Mouse (Mus musculus) ES-Bruce4 (cell line): ENCODE data around the gene Ascl2. TPM values are rescaled to one million over a fixed set of nuclear protein-coding genes. Genes with fewer than 3 reads are reported as not detected.
A peak's percentile ranks its signal among the peaks of the same experiment; 100 is the strongest.

ENCODE experiments used
- H3K27ac ChIP-seq: 2 replicates; pipeline ENCODE4 v1.5.1; 2012; ENCODE audit warnings: low read length, inconsistent platforms; ENCODE audit not compliant: insufficient read depth
- H3K27me3 ChIP-seq: 2 replicates; pipeline ENCODE4 v1.6.1; 2012; ENCODE audit warnings: mild to moderate bottlenecking, low read length, inconsistent platforms; ENCODE audit not compliant: control insufficient read depth, poor library complexity, insufficient read depth, severe bottlenecking
- H3K36me3 ChIP-seq: 2 replicates; pipeline ENCODE4 v1.6.1; 2012; ENCODE audit warnings: inconsistent platforms, mild to moderate bottlenecking, low read length, moderate library complexity; ENCODE audit not compliant: control insufficient read depth, poor library complexity, insufficient read depth, severe bottlenecking
- H3K4me1 ChIP-seq: one replicate; pipeline ENCODE4 v1.8.1; 2011; ENCODE audit warnings: low read length; ENCODE audit not compliant: control insufficient read depth, insufficient read depth
- H3K4me3 ChIP-seq: 2 replicates; pipeline ENCODE4 v1.5.1; 2011; ENCODE audit warnings: low read depth, mild to moderate bottlenecking, low read length
- H3K9ac ChIP-seq: 2 replicates; pipeline ENCODE4 v1.6.1; 2012; ENCODE audit warnings: low read depth, mild to moderate bottlenecking, inconsistent platforms; ENCODE audit not compliant: poor library complexity, severe bottlenecking
- H3K9me3 ChIP-seq: replicated peaks from 2 replicates; pipeline ENCODE4 v1.6.1; 2012; ENCODE audit warnings: mild to moderate bottlenecking, low read length, inconsistent platforms; ENCODE audit not compliant: control insufficient read depth, poor library complexity, insufficient read depth, severe bottlenecking
- CTCF ChIP-seq: IDR thresholded peaks from one replicate; pipeline ENCODE4 v1.8.1; 2011; ENCODE audit warnings: low read depth, low read length
- EP300 ChIP-seq: IDR thresholded peaks from 2 replicates; pipeline ENCODE4 v1.6.1; 2011; ENCODE audit warnings: low read depth, low read length; ENCODE audit not compliant: insufficient read depth
- POLR2A ChIP-seq: IDR thresholded peaks from one replicate; pipeline ENCODE4 v1.8.1; 2011; ENCODE audit warnings: low read length; ENCODE audit not compliant: insufficient read depth
- polyA plus RNA-seq: library from polyadenylated mRNA; stranded (reverse); fragments of >200 nt; gene quantifications from 2 replicates; pipeline ENCODE4 v1.2.4, GENCODE M21; 2011; ENCODE audit warnings: low read depth; ENCODE audit not compliant: missing spikeins, insufficient read depth, insufficient read length

The Ascl2 gene
- polyA plus RNA-seq, 1 experiment: 1.9 TPM

DNA sequence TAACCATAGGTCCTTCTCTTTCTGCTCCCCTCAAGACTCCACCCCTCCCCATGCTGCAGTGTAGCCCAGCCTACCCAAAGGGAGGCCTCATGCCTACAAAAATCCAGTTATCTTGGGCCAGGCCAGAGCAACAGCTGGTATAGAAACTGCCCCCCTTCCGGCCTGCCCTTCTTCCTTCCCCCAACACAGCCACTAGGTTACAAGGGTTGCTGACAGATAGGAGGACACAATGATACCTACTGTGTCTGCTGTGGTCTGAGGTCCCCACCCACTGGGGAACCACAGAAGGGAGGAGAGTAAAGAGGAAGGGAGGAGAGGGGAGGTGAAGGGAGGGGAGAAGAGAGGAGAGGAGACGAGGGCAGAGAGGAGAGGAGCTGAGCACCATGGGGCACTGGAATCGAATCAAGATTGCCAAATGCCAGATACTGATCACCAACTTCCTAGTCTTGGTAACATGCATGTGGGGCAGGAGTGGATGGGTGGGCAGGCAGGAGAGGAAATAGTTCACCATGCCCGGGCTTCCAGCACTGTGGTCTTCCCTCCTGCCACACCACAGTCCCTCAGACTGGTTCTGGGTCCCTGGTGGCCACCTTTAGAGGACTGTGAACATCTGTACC lies 35.8 kb upstream of the Ascl2 start, which contains the start of gene Tspan32:
TSS of gene Tspan32 (plus strand) at position 320 of the 617 bp plus-strand sequence.
- Histone ChIP-seq H3K4me1 (peaks cover 6% of the 10 kb centered on the region), H3K27me3 (no peaks in the 10 kb centered on the region), H3K4me3 (no peak within 1 kb of the TSS), H3K36me3 (no peaks in the 10 kb centered on the region), H3K9ac (no peak within 1 kb of the TSS), H3K9me3 (no peaks in the 10 kb centered on the region), H3K27ac (no peak within 1 kb of the TSS)
- no peak for TF ChIP-seq EP300
- TF ChIP-seq POLR2A: no peak
- no peak for TF ChIP-seq CTCF

DNA sequence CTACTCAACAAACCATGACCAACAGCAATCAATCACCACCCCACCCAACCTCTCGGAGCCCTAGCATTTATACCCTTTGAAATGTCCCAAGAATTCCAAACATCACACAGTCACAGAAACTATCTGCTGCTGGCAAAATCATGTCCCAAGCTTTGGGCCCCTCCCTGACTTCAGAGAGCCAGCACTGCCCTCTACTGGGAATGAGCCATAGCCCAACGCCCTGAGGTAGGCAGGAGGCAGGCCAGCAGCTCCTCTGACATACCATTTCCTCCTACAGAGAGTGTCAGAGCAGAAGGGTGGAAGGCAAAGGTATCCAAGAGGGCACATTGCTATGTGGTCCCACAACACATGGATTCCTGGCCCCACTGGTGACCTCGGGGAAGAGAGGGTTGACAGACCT lies 33.6 kb upstream of the Ascl2 start:
- Histone ChIP-seq H3K4me3 (no peak overlapping the region), H3K27me3 (no peaks in the 10 kb centered on the region)

DNA sequence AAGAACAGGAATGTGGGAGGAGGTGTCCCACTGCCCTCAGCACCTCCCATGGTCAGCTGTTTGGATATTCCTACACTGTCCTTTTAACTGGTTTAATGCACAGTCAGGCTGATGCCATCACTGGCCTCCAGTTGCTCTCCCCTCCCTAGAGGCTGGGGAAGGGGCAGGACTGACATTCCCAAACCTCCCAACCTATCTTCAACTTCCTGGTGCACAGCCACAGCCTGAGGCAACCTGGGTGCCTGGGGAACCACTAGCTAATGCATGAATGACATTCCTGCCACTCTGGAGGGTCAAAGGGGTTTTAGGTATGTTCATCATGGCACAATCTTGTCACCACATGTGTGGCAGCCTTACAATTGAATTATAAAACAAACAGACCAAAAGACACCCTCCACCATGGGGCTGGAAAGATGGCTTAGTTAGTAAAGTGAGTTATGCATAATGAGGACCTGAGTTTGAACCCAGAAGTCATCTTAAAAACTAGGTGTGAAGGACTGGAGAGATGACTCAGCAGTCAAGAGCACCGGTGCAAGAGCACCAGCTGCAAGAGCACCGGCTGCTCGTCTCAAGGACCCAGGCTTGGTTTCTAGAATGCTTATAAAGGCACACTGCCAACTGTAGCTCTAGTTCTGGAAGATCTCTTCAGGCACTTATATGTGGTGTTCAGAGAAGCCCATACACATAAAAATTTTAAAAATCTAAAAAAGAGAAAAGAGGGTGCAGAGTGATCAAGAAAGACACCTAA lies 28.5 kb upstream of the Ascl2 start:
- Histone ChIP-seq H3K9ac (no peak overlapping the region), H3K27me3 (no peaks in the 10 kb centered on the region), H3K9me3 (no peaks in the 10 kb centered on the region), H3K4me1 (no peaks in the 10 kb centered on the region), H3K27ac (no peak overlapping the region), H3K4me3 (no peak overlapping the region), H3K36me3 (no peaks in the 10 kb centered on the region)
- no peak for TF ChIP-seq CTCF
- TF ChIP-seq EP300: no peak
- no peak for TF ChIP-seq POLR2A

More for the DNA sequence above, 33.6 kb upstream of the Ascl2 start:
- Histone ChIP-seq H3K27ac (no peak overlapping the region), H3K9ac (no peak overlapping the region), H3K36me3 (no peaks in the 10 kb centered on the region), H3K9me3 (no peaks in the 10 kb centered on the region), H3K4me1 (no peaks in the 10 kb centered on the region)
- TF ChIP-seq CTCF: peak; percentile 73
- TF ChIP-seq POLR2A: no peak
- TF ChIP-seq EP300: no peak

DNA sequence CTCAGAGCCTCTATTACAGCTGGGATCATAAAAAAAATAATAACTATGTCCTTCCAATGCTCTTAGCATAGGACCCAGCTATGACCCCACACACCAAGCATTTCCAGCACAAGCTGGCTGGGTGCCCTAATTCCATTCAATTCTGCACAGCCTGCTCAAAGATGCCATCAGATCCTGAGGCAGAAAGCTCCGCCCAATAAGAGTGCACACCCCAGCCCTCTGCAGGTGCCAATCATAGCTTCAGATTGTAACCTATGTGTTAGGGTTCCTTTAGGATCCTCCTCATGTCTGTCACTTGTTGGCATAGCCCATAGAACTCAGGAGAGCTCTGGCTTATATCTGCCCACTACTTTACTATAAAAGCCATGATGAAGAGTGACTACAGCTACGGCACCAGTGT lies 27.9 kb upstream of the Ascl2 start:
- no peak overlapping the region for H3K9ac ChIP-seq
- H3K27ac ChIP-seq: no peak overlapping the region
- no peak overlapping the region for H3K4me3 ChIP-seq
- TF ChIP-seq CTCF (no peak), EP300 (no peak), POLR2A (no peak)
- H3K36me3 ChIP-seq: no peaks in the 10 kb centered on the region
- H3K4me1 ChIP-seq: no peaks in the 10 kb centered on the region
- no peaks in the 10 kb centered on the region for H3K27me3 ChIP-seq
- H3K9me3 ChIP-seq: no peaks in the 10 kb centered on the region

DNA sequence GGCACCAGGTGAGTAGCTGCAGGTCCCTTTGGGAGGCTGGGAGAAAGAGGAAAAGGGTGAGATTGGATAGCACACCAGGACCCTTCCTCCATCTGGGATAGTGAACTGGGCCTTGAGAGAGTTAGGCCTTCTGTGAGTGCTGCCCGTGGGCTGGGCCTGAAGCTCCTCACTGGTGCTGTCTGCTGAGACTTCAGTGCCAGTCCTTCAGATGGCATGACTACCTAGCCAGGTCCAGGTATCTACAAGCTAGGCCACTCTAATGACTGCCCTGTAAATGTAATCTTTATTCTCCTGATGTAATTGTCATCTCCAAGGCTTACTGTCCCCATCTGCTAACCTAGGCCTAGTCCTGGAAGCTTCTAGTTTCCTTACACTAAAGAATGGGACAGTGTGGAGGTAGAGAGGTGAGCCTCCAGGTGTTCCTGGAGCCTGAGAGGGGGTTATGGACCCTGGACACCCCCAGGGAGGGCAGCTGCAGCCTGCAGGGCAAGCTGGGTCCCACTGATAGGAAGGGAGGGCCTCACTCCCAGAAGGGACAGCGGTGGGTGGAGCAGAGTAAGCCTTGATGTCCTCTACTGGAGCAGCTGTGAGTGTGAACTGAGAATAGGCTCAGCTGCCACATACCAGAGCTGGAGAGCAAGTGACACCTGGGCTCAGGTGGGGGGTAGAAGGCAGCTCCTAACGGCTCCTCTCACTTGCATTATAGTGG lies 26.7 kb upstream of the Ascl2 start:
- TF ChIP-seq EP300 (no peak), CTCF (no peak), POLR2A (no peak)
- Histone ChIP-seq H3K36me3 (no peaks in the 10 kb centered on the region), H3K27ac (no peak overlapping the region), H3K9me3 (no peaks in the 10 kb centered on the region), H3K4me3 (no peak overlapping the region), H3K27me3 (no peaks in the 10 kb centered on the region), H3K9ac (no peak overlapping the region), H3K4me1 (no peaks in the 10 kb centered on the region)
